Mouse (Mus musculus) retina, postnatal 1 day (tissue): ENCODE measurements around the gene Psmb7.

Experiments used
- DNase-seq: peaks from one replicate; pipeline ENCODE4 v3.0.0-alpha.2; 2012

The Psmb7 gene

GRCm38 (mm10) chr2:38543158-38543557 is 100.7 kb downstream of the Psmb7 start:
- no peak for DNase-seq

- DNase-seq = no peak
Observed at GRCm38 (mm10) chr2:38542366-38542765, 101.5 kb downstream of the Psmb7 start.

GRCm38 (mm10) chr2:38541570-38541969 is 102.3 kb downstream of the Psmb7 start:
- no peak for DNase-seq

- DNase-seq = no peak
Observed at GRCm38 (mm10) chr2:38541101-38541500, 102.8 kb downstream of the Psmb7 start.

GRCm38 (mm10) chr2:38540666-38541065 is 103.2 kb downstream of the Psmb7 start:
- no peak for DNase-seq

GRCm38 (mm10) chr2:38539677-38540076 is 104.2 kb downstream of the Psmb7 start:
- DNase-seq = no peak
